Mouse (Mus musculus): ENCODE results near the gene Chd1. TPM values are rescaled to one million over a fixed set of nuclear protein-coding genes. Genes with fewer than 3 reads are reported as not detected.
"Not testable (repeated sequence)": the region's sequence is repeated elsewhere in the genome, so short reads cannot be mapped to it uniquely, and the experiment has no call there.

Chd1 gene
- polyA plus RNA-seq, 1 experiment: 93.7 TPM

DNA sequence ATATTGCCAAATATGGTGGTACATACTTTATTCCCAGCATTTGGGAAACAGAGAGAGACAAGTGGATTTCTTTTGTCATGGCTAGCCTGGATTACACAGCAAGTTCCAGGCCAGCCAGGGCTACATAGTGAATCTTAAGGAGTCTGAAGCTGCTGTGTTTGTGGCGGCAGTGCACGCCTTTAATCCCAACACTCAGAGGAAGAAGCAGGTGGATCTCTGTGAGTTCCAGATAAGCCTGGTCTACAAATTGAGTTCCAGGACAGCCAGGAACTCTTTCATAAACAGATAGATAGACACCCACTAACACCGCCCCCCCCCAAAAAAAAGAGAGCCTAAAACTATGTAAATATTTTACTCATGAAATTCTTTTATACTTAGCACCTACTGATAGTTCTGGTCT, 16.1 kb downstream of the Chd1 start:
- H3K9me3 ChIP-seq (replicated peaks; ENCODE audit: control insufficient read depth, insufficient read depth, low read length, poor library complexity, severe bottlenecking): no peaks in the 10 kb centered on the region
- H3K4me3 ChIP-seq (ENCODE audit: low read depth, low read length): no peak overlapping the region
- TF ChIP-seq CTCF (IDR thresholded peaks at IDR 0.05; ENCODE audit: low read depth, low read length) (no peak), EP300 (IDR thresholded peaks at IDR 0.05; ENCODE audit: insufficient read depth, low read depth, low read length) (no peak), POLR2A (IDR thresholded peaks at IDR 0.05; ENCODE audit: insufficient read depth, low read length) (no peak)
- H3K36me3 ChIP-seq (ENCODE audit: control insufficient read depth, insufficient read depth, low read length, poor library complexity, severe bottlenecking): peaks cover 10% of the 10 kb centered on the region
- H3K9ac ChIP-seq (ENCODE audit: low read depth, poor library complexity, severe bottlenecking): no peak overlapping the region
- no peaks in the 10 kb centered on the region for H3K27me3 ChIP-seq (ENCODE audit: control insufficient read depth, insufficient read depth, low read length, poor library complexity, severe bottlenecking)
- H3K27ac ChIP-seq (ENCODE audit: insufficient read depth, low read length): no peak overlapping the region
- no peaks in the 10 kb centered on the region for H3K4me1 ChIP-seq (ENCODE audit: control insufficient read depth, insufficient read depth, low read length)

DNA sequence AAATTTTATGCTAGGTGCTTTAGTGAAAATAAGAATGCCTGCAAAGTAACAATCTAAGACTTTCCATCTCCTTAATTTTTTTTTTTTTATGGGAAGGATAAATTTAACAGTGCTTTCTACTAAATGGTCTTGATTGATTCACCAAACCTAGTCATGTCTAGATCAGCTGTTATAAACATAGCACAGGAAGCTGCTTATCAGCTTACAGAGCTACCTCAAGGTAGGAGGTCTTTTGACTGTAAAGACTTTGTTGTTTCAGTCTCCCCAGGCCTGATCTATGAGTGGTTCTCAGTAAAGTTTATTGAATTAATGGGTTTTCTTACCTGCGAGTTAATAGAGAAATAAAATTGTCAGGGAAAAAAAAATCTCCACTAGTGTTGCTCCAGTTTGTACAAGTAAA, 18.5 kb downstream of the Chd1 start:
- no peaks in the 10 kb centered on the region for H3K27me3 ChIP-seq (ENCODE audit: control insufficient read depth, insufficient read depth, low read length, poor library complexity, severe bottlenecking)
- no peak overlapping the region for H3K4me3 ChIP-seq (ENCODE audit: low read depth, low read length)
- no peak overlapping the region for H3K27ac ChIP-seq (ENCODE audit: insufficient read depth, low read length)
- no peaks in the 10 kb centered on the region for H3K9me3 ChIP-seq (replicated peaks; ENCODE audit: control insufficient read depth, insufficient read depth, low read length, poor library complexity, severe bottlenecking)
- TF ChIP-seq CTCF (IDR thresholded peaks at IDR 0.05; ENCODE audit: low read depth, low read length) (no peak), POLR2A (IDR thresholded peaks at IDR 0.05; ENCODE audit: insufficient read depth, low read length) (no peak), EP300 (IDR thresholded peaks at IDR 0.05; ENCODE audit: insufficient read depth, low read depth, low read length) (no peak)
- peaks cover 26% of the 10 kb centered on the region for H3K36me3 ChIP-seq (ENCODE audit: control insufficient read depth, insufficient read depth, low read length, poor library complexity, severe bottlenecking)
- H3K9ac ChIP-seq (ENCODE audit: low read depth, poor library complexity, severe bottlenecking): no peak overlapping the region
- no peaks in the 10 kb centered on the region for H3K4me1 ChIP-seq (ENCODE audit: control insufficient read depth, insufficient read depth, low read length)

DNA sequence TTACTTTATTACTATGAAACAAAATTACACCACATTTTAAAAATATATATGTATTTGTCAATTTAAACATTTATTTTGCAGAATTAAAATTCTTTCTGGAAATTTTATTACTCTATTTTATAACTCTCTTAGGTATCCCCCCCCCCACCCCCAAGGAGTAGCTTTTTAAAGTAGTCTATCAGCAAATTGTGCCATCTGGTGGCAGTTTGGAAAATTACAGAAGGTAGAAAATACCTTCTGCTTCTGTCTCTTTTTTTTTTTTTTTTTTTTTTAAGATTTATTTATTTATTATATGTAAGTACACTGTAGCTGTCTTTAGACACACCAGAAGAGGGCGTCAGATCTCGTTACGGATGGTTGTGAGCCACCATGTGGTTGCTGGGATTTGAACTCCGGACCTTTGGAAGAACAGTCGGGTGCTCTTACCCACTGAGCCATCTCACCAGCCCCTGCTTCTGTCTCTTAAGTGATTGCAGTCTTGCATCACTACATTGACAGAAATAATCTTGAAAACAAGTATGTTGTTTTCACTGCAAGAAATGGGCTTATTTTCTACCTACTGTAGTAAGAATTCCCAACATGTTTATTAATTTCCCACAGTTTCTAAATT, 19.2 kb downstream of the Chd1 start:
- not testable (repeated sequence) for H3K4me1 ChIP-seq (ENCODE audit: control insufficient read depth, insufficient read depth, low read length); H3K27me3 ChIP-seq (ENCODE audit: control insufficient read depth, insufficient read depth, low read length, poor library complexity, severe bottlenecking); H3K4me3 ChIP-seq (ENCODE audit: low read depth, low read length); H3K9me3 ChIP-seq (replicated peaks; ENCODE audit: control insufficient read depth, insufficient read depth, low read length, poor library complexity, severe bottlenecking); H3K9ac ChIP-seq (ENCODE audit: low read depth, poor library complexity, severe bottlenecking); H3K27ac ChIP-seq (ENCODE audit: insufficient read depth, low read length)
- peaks cover 29% of the 10 kb centered on the region for H3K36me3 ChIP-seq (ENCODE audit: control insufficient read depth, insufficient read depth, low read length, poor library complexity, severe bottlenecking)

DNA sequence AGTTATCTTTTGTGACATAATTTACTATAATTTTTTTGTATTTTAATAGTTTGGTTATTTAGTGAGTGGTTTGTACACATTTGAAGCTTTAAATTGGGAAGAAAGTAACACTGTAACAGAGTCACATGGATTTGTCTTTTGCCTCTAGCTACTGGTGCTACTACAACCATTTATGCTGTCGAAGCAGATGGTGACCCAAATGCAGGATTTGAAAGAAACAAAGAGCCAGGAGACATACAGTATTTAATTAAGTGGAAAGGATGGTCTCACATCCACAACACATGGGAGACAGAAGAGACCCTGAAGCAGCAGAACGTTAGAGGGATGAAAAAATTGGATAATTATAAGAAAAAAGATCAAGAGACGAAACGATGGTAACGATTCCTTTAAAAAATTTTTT, 26.9 kb downstream of the Chd1 start:
- TF ChIP-seq POLR2A (IDR thresholded peaks at IDR 0.05; ENCODE audit: insufficient read depth, low read length) (no peak), EP300 (IDR thresholded peaks at IDR 0.05; ENCODE audit: insufficient read depth, low read depth, low read length) (no peak), CTCF (IDR thresholded peaks at IDR 0.05; ENCODE audit: low read depth, low read length) (no peak)
- Histone ChIP-seq H3K4me3 (ENCODE audit: low read depth, low read length) (no peak overlapping the region), H3K4me1 (ENCODE audit: control insufficient read depth, insufficient read depth, low read length) (no peaks in the 10 kb centered on the region), H3K27me3 (ENCODE audit: control insufficient read depth, insufficient read depth, low read length, poor library complexity, severe bottlenecking) (no peaks in the 10 kb centered on the region), H3K9ac (ENCODE audit: low read depth, poor library complexity, severe bottlenecking) (no peak overlapping the region), H3K36me3 (ENCODE audit: control insufficient read depth, insufficient read depth, low read length, poor library complexity, severe bottlenecking) (peaks cover 46% of the 10 kb centered on the region), H3K27ac (ENCODE audit: insufficient read depth, low read length) (no peak overlapping the region), H3K9me3 (replicated peaks; ENCODE audit: control insufficient read depth, insufficient read depth, low read length, poor library complexity, severe bottlenecking) (no peaks in the 10 kb centered on the region)

DNA sequence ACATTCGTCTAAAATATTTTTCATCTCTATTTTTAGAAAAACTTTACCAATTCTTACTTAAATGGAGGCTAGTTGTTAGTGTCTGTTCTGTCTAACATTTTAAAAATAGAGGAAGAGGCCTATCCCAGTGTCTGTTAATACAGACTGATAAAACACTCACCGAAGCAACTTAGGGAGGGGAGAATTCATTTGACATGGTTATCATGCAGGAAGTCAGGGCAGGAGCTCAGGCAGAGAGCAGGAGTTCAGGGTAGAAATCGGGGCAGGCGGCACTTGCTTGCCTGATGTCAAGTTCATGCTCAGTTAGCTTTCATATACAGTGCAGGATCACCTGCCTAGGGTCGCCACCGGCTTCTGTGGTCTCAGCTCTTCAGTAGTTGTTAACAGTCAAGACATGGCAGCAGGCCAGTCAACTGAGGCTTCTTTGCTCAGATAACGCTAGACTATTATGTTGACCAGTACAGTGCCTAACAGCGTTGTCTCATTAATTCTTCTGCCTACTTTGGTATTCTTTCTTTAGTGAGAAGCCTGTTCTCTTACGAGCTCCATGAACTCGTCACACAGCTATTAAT, 32.7 kb downstream of the Chd1 start:
- H3K36me3 ChIP-seq (ENCODE audit: control insufficient read depth, insufficient read depth, low read length, poor library complexity, severe bottlenecking): peaks cover 27% of the 10 kb centered on the region

DNA sequence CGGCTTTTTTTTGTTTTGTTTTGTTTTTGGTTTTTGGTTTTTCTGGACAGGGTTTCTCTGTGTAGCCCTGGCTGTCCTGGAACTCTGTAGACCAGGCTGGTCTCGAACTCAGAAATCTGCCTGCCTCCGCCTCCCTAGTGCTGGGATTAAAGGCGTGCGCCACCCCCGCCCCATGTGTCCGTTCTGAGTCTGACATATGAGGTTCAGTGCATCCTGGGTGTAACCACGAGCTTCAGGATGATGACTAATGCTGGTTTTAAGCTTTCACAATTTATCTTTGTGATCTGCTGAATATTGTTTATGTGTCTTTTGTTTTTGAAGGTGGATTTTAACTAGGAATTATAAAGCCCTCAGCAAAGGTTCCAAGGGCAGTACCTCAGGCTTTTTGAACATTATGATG, 37.1 kb downstream of the Chd1 start:
- no peak overlapping the region for H3K9ac ChIP-seq (ENCODE audit: low read depth, poor library complexity, severe bottlenecking)
- H3K27me3 ChIP-seq (ENCODE audit: control insufficient read depth, insufficient read depth, low read length, poor library complexity, severe bottlenecking): no peaks in the 10 kb centered on the region
- H3K4me1 ChIP-seq (ENCODE audit: control insufficient read depth, insufficient read depth, low read length): no peaks in the 10 kb centered on the region
- no peak for TF ChIP-seq POLR2A (IDR thresholded peaks at IDR 0.05; ENCODE audit: insufficient read depth, low read length)
- no peak for TF ChIP-seq EP300 (IDR thresholded peaks at IDR 0.05; ENCODE audit: insufficient read depth, low read depth, low read length)
- TF ChIP-seq CTCF (IDR thresholded peaks at IDR 0.05; ENCODE audit: low read depth, low read length): no peak
- no peaks in the 10 kb centered on the region for H3K9me3 ChIP-seq (replicated peaks; ENCODE audit: control insufficient read depth, insufficient read depth, low read length, poor library complexity, severe bottlenecking)
- no peak overlapping the region for H3K27ac ChIP-seq (ENCODE audit: insufficient read depth, low read length)
- H3K4me3 ChIP-seq (ENCODE audit: low read depth, low read length): no peak overlapping the region
- H3K36me3 ChIP-seq (ENCODE audit: control insufficient read depth, insufficient read depth, low read length, poor library complexity, severe bottlenecking): peaks cover 25% of the 10 kb centered on the region

More for the DNA sequence above, 32.7 kb downstream of the Chd1 start:
- Histone ChIP-seq H3K27me3 (ENCODE audit: control insufficient read depth, insufficient read depth, low read length, poor library complexity, severe bottlenecking) (no peaks in the 10 kb centered on the region), H3K9me3 (replicated peaks; ENCODE audit: control insufficient read depth, insufficient read depth, low read length, poor library complexity, severe bottlenecking) (no peaks in the 10 kb centered on the region), H3K4me1 (ENCODE audit: control insufficient read depth, insufficient read depth, low read length) (no peaks in the 10 kb centered on the region), H3K27ac (ENCODE audit: insufficient read depth, low read length) (no peak overlapping the region), H3K4me3 (ENCODE audit: low read depth, low read length) (no peak overlapping the region), H3K9ac (ENCODE audit: low read depth, poor library complexity, severe bottlenecking) (no peak overlapping the region)
- TF ChIP-seq EP300 (IDR thresholded peaks at IDR 0.05; ENCODE audit: insufficient read depth, low read depth, low read length) (no peak), POLR2A (IDR thresholded peaks at IDR 0.05; ENCODE audit: insufficient read depth, low read length) (no peak), CTCF (IDR thresholded peaks at IDR 0.05; ENCODE audit: low read depth, low read length) (no peak)
